Mouse (Mus musculus): ENCODE data around the gene 2610001J05Rik.

DNA sequence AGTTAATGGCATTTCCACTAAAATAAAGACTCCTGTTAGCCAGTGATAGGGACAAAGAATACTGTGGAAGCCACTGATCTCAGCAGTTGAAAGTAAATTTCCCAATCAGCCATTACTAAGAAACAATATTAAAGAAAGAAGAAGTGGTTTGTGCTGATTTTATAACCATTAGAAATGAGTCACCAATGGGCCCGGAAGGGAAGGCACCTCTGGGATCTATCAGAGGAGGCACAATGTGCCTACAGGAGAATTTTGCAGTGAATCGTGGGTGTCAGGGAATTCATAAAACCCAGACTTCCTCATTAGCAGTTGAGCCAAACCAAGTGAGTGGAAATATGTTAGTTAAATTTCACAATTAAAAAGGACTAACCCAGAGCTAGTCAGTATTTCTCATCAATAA is 2.6 kb upstream of the 2610001J05Rik start:
- TF ChIP-seq CTCF (conservative IDR thresholded peaks at IDR 0.05; ENCODE audit: insufficient read depth, insufficient read length, low read depth, low read length) (no peak), POLR2A (IDR thresholded peaks at IDR 0.05; ENCODE audit: low read depth, low read length) (no peak)
